Mouse (Mus musculus) left cerebral cortex, adult 2 months (tissue): ENCODE results near the gene Itgb2. TPM values are rescaled to one million over a fixed set of nuclear protein-coding genes. Genes with fewer than 3 reads are reported as not detected.

Source experiments
- DNase-seq, 2 experiments: peaks; one replicate each; pipeline ENCODE4 v3.0.0; 2021 to 2022; ENCODE audit warnings: low spot score in 2 of 2, mixed read lengths in 1 of 2; ENCODE audit errors: extremely low spot score in 1 of 2
- H3K27ac ChIP-seq: fragments of 200-600 bp; 2 replicates; pipeline ENCODE4 v1.8.1; 2022
- H3K4me3 ChIP-seq: fragments of 200-600 bp; 2 replicates; pipeline ENCODE4 v1.8.1; 2022
- CTCF ChIP-seq: fragments of 200-600 bp; IDR thresholded peaks from 2 replicates; pipeline ENCODE4 v1.8.1; 2022; ENCODE audit warnings: antibody characterized with exemption, mild to moderate bottlenecking, moderate library complexity
- intact Hi-C: fragments of 180-260 bp; cut with DNase I; formaldehyde crosslinking; loops from one replicate; pipeline ENCODE4 v1.15.1; 2025
- total RNA-seq, 2 experiments: library from RNA; stranded (reverse); gene quantifications; 2 replicates each; pipeline ENCODE4 v1.2.3; 2021

The Itgb2 gene
- total RNA-seq, 2 experiments from 2014 or later = 3.0 to 3.5 TPM

DNA sequence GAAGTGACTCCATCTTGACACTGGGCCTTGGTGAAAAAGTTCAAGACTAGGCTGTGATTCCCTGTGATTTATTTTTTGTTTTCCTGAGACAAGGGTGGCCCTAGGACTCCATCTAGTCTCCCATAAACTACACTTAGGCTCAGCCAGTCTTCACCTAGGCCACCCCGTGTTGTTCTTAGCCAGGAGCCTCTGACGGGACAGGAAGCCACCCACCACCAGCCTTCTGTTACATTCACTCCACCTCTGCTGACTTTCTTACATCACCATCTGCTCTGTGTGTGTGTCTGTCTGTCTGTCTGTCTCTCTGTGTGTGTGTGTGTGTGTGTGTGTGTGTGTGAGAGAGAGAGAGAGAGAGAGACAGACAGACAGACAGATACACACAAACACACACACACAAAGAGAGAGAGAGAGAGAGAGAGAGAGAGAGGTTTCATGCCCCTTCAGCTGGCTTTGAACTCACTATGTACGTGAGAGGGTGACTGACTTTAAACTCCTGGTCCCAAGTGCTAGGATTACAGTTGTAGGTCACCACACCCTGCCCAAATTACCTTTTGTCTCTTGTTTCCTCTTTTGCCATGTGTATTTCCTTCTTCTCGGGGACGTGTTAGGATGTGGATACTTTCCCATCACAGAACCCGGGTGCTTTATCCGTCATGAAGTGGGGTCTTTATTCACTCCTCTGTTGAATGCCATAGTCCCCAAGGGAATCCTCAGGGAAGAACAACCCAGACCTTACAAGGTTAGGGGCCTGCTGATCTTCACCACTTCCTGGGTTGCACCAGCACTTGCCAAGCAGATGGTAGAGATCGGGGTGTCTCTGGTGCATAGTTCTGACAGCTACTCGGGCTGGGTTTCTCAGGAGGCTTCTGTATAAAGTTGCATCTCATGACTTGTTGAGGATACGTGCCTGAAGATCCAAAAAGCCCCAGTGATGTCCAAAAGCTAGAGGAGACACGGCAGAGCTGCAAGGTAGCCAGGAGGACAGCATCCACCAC is 7.5 kb downstream of the Itgb2 start:
- no peak for DNase-seq
- intact Hi-C loops = no loop called here
- H3K27ac ChIP-seq = no peak overlapping the region
- H3K4me3 ChIP-seq = no peak overlapping the region
- no peak for TF ChIP-seq CTCF

DNA sequence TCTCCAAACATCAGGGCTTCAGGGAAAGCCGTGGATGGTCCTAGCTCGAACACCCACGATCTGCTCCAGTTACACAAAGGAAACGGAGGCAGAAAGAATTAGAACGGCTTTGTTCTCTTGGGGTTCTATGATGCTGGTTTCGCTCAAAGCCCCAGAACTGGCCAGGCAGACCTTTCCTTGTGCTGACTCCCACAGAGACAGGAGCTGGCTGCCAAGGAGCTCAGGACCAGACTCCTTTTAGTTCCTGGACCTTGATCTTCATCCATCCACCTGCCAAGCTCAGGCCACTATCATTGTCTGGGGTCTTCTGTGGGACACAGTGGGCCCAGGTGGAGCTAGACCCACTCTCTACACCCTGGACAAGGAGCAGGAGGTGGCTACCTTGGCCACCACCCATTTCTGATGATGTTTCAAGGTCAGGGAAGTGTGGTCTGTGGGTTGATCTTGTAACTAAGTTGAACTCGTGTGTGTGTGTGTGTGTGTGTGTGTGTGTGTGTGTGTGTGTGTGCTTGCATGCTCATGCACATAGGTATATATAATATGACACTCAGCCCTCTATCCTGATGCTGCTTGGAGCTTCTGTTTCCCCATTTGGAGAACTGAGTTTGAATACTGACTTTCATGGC is 9.4 kb downstream of the Itgb2 start:
- no peak overlapping the region for H3K4me3 ChIP-seq
- DNase-seq = no peak
- no peak for TF ChIP-seq CTCF
- no peak overlapping the region for H3K27ac ChIP-seq
- intact Hi-C loops = no loop called here

GRCm38 (mm10) chr10:77540576-77541102 is 10.6 kb downstream of the Itgb2 start:
- Histone ChIP-seq H3K27ac (no peak overlapping the region), H3K4me3 (no peak overlapping the region)
- TF ChIP-seq CTCF = no peak
- DNase-seq = no peak
- intact Hi-C loops = no loop called here

DNA sequence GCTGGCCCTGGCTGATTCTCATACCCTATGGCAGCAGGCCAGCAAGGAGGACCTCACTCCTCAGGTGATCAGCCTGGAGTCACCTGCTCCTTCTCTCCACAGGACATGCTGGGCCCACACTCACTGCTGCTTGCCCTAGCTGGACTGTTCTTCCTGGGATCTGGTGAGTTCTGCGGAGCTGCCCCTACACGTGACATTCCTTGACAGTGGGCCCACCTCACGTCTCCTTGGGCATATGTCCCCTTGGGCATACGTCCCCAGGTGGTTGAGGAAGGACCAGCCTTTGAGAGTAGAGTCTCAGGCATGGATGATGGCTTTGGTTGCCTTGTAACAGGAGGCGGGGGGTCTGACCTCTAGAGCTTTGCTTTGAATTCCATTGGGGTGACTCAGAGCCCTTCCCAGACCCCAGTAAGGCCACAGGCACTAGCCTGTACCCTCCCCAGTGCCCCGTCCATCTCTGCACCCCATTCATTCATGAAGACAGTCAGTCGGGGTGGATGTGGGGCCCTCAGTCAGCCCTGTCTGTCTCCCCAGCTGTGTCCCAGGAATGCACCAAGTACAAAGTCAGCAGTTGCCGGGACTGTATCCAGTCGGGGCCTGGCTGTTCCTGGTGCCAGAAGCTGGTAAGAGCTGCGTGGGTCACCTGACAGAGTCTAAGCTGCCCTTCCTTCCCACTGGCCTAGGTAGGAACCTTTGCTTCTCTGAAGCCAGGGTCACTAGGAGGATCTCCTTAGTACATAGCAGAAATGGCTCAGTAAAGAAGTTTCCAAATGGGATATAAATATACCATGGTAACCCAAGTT is 12.0 kb downstream of the Itgb2 start:
- no peak for TF ChIP-seq CTCF
- intact Hi-C loops = no loop called here
- DNase-seq = no peak
- no peak overlapping the region for H3K27ac ChIP-seq
- H3K4me3 ChIP-seq = no peak overlapping the region

GRCm38 (mm10) chr10:77543226-77543625 is 13.2 kb downstream of the Itgb2 start:
- TF ChIP-seq CTCF = peak; percentile 53
- Histone ChIP-seq H3K27ac (no peak overlapping the region), H3K4me3 (no peak overlapping the region)
- intact Hi-C loops = no loop called here
- no peak for DNase-seq

DNA sequence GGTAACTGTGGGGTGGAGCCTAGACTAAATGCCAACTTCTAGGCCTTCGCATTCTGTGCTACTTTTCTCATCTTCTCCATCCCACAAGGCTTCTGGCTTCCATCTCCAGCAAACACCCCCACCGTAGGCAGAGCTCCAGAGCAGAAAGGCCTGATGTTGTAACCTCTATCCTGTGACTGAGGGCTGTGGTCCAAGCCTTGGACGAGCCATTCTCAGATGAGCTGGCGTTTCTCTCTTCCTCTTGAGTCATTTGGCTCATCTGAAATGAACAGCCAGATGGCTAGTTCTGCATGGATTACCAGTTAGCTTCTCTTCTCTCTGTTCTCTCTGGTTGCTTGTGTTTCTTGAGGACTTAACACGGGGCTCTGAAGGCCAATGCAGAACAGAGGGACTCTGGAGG is 14.9 kb downstream of the Itgb2 start:
- intact Hi-C loops = no loop called here
- DNase-seq = peak; percentile 18 to 64
- TF ChIP-seq CTCF = no peak
- no peak overlapping the region; the same call in 1 of the 2 replicates for H3K27ac ChIP-seq
- no peak overlapping the region for H3K4me3 ChIP-seq

DNA sequence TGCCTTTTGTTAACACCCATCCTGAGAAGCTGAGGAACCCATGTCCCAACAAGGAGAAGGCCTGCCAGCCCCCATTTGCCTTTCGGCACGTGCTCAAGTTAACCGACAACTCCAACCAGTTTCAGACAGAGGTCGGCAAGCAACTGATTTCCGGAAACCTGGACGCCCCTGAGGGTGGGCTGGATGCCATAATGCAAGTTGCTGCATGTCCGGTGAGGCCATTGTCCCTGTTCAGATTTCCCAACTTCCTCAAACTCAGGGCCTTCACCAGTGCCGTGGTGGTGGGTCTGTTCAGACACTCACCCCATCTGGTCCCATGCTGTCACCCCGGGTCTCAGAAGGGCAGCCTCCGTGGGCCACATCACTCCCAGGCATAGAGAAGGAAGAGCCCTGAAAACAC is 18.5 kb downstream of the Itgb2 start:
- H3K4me3 ChIP-seq = no peak overlapping the region
- intact Hi-C loops = no loop called here
- no peak for DNase-seq
- no peak for TF ChIP-seq CTCF
- no peak overlapping the region for H3K27ac ChIP-seq

- H3K27ac ChIP-seq = no peak overlapping the region
- no peak for TF ChIP-seq CTCF
- no peak for DNase-seq
- intact Hi-C loops = no loop called here
- H3K4me3 ChIP-seq = no peak overlapping the region
Observed at GRCm38 (mm10) chr10:77550874-77551273, 20.8 kb downstream of the Itgb2 start.

- intact Hi-C loops = no loop called here
- no peak for TF ChIP-seq CTCF
- no peak for DNase-seq
- Histone ChIP-seq H3K27ac (no peak overlapping the region), H3K4me3 (no peak overlapping the region)
Observed at GRCm38 (mm10) chr10:77552162-77552561, 22.1 kb downstream of the Itgb2 start.

- Histone ChIP-seq H3K4me3 (no peak overlapping the region), H3K27ac (no peak overlapping the region)
- intact Hi-C loops = no loop called here
- no peak for TF ChIP-seq CTCF
- no peak for DNase-seq
Observed at GRCm38 (mm10) chr10:77553285-77553684, 23.2 kb downstream of the Itgb2 start.

- intact Hi-C loops = loop anchor here (5.0 kb wide), 1 partner anchor 33 kb away; no protein-coding TSS in a partner anchor
- TF ChIP-seq CTCF = no peak
- no peak for DNase-seq
Observed at GRCm38 (mm10) chr10:77554918-77555317, 24.9 kb downstream of the Itgb2 start.

More at GRCm38 (mm10) chr10:77554918-77555317, 24.9 kb downstream of the Itgb2 start:
- Histone ChIP-seq H3K4me3 (no peak overlapping the region), H3K27ac (no peak overlapping the region)
